Mouse (Mus musculus) left cerebral cortex, adult 9 months (tissue): ENCODE measurements at regions not wholly inside any gene's neighbourhood (a gene's known extent, or its start where the extent isn't known, plus 50 kb on each side); places are given as distances from the start of the nearest gene placed in this dataset.

ENCODE experiments used
- DNase-seq, 2 experiments: peaks; one replicate each; pipeline ENCODE4 v3.0.0; 2022; ENCODE audit warnings: low spot score in 2 of 2

DNA sequence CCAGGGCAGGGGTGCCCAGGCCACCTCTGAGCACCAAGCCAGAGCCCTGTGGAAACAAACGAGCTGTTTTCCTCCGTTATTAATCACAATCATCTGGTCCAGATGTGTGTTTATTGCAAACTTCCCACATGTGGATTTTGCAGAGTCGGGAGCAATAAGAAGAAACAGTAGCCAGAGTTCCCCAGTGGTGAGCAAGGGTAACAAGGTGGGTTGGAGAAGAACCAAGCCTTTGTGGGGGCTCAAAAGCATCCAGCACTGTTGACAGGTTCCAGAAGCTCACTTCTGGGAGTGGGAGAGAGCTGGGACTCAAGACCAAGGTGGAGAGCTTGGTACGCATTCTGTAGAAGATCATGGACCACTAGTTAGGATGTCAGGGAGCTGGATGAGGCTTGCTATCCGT, 63.6 kb downstream of the Hif1an start:
- DNase-seq: no peak

DNA sequence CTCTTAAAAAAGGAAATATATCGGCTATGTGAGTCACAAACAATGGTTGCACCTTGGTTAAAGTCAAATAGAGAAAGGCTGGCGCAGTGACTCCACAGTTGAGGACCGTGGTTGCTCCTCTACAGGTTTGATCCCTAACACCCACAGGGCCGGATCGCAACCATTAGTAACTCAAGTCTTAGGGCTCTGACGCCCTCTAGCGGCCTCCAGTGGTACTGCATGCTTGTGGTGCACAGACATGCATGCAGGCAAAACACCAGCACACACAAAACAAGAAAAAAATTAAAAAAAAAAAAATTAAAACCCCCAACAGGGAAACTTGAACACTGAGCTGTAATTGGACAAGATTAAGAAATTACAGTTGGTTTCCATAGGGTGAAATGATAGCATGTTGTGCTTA, 67.1 kb downstream of the Hif1an start:
- no peak for DNase-seq

DNA sequence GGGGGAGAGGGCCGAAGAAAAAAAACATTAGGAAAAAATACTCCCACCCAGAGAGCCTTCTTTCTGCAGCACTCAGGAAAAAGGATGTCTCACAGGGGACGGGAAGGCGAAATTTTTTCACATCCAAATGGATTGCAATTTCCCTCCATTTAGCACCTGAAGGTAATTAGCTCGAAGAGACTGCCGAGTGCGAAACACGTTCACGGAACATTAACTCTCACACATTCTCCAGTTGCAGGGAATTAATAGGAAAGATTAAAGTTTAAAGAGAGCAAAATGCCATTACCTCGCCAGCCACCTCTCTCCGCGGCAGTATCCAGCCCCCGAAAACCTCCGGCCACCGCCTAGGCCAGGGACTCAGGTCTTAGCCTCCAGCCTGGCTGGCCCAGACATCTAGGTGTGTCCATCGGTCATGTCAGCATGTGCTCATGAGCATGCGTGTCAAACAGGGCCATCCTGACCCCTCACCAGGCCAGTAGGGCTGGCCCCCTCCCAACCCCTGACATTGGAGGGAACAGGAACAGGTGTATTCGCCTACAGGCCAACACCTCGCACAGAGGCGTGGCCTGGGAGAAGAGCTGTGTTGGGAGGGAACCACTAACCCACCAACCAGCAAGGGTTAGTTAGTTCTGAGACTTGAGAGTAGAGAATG, 68.8 kb downstream of the Hif1an start:
- DNase-seq: no peak

DNA sequence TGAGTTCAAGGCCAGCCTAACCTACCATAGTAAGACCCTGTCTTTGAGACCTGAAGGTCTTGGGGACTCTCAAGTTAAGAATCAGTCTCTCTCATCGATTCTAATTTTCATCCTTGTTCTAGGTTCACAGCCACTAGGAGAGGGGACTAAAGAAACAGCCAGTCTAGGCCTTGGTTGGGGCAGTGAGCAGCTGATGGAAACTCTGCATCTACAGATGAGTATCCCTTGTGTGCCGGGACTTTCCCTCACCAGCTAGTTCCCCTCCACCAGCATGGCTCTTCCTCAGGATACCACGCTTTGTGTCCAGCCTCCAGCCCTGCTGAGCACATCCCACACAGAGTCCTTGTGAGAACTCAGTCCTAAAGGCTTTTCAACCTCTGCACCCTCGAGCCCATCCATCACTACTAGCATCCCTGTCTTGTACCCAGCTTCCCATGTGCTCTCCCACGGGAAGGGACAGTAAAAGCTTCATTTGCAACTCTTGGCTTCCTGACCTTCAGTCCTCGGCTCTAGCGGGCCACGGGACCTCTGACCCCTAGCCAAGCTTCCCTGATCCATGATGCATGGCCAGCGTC, 74.6 kb downstream of the Hif1an start:
- no peak for DNase-seq

DNA sequence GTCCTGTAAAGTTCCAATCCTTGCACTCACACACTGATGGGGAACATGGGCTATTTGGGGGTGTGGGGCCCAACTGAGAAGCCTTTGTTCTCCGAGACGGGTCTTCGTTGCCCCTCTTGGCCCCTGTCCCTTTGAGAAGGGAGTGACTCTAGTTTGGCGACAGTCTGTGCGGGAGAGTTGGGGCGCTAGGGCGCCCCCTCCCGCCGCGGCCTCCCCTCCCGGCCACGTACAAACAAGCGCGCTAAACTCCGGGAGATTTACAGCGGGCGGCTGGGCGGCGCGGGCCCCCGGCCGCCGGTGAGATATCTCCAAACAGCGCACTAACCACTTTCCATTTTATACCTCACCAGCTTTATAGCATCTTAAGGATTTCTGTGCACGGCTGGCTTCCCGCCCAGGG, 77.4 kb downstream of the Hif1an start:
- DNase-seq: no peak

DNA sequence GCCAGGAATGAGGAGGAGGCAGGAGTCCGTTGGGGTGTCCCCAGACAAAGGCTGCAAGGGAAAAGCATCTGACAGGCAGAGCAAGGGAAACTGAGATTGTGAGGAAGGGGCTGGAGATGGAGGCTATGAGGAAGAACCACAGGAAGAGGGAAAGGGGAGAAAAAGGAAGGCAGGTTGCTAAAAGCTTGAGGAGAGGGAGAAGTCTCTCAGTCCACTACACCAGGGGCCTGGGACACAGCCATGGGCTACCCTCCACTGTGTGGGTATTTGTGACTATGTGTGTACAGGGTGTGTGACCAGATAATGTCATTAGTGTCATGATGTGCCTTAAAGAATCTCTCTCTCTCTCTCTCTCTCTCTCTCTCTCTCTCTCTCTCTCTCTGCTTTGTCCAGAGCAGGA, 77.9 kb downstream of the Hif1an start:
- DNase-seq: no peak

DNA sequence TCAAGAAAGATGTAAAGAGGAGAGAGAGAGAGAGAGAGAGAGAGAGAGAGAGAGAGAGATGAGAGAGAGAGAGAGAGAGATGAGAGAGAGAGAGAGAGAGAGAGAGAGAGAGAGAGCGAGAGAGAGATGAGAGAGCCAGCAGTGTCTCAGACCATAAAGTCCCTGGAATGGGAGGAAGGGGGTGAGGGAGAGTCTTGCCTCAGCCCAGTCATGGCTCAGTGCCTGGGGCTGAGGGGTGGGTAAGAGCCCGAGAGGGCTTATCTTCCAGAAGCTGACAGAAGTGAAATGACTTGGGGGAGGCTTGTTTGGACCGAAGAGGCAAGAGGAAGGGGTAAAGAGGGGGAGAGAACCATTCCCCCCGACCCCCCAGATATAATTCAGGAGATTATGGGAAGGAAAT, 79.6 kb downstream of the Hif1an start:
- no peak for DNase-seq

DNA sequence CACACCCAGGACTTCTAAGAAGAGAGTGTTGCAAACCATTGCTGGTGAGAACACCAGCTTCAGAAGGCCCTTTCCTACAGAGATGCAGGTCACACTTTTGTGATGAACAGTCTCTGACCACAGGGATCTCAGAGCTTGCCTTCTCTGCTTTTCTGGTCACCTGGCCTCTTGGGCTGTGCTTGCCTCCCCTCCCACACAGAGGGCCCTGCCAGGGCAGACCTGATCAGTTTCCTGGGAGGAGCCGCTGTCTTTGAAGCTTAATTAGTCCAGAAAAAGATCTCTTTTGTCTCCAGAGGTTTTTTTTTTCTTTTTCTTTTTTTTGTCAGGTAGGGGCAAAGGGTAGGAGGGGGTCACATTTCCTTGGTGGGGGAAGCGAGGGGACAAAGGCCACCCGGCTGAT, 81.7 kb downstream of the Hif1an start:
- DNase-seq: no peak

DNA sequence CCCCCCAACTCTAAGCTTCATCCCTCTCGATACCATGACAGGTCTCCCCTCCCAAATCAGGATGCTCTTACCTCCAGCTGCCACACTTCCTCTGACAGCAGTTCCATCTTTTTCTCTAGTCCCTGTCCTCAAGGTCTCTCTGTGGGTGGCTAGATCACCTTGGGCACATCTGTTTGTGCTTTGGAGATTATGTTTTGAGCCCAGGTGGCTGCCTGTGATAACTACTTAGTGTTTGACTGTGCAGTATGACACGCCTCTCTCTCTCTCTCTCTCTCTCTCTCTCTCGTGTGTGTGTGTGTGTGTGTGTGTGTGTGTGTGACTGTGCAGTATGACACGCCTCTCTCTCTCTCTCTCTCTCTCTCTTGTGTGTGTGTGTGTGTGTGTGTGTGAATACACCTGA, 82.3 kb downstream of the Hif1an start:
- DNase-seq: no peak

DNA sequence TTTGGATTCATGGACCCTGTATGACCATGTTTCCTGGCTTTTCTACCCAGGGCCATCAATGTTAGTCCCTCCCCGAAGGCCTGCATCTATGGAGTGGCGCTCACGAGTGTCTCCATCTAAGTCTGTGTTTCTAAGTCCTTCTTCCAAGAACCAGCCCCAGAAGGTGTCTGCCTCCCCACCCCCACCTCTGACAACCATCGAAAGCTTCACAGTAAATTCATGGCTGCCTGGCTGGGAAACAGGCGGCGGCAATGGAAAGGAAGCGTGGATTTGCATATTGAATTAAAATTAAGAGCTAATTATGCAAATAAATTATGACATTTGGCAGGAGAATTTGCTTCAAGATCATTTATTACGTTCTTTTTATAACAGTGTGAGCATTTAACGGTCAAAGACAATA, 83.9 kb downstream of the Hif1an start:
- DNase-seq: no peak

DNA sequence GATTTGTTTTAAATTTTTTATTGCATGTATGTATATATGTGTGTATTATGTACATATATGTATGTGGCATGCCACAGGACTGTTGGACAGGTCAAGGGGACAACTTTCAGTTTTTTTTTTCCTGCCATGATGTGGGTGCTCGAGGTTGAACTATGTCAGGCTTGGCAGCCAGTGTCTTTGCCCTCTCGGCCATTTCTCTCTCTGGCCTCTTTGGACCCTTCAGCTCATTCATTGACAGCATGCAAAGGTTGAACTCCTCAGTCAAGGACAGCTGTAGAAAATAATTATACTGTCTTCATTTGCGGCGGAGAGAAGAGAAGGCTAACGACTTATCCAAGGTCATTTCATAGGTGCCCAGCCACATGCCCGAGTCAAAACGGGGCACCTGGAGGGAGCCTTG, 86.6 kb downstream of the Hif1an start:
- no peak for DNase-seq

DNA sequence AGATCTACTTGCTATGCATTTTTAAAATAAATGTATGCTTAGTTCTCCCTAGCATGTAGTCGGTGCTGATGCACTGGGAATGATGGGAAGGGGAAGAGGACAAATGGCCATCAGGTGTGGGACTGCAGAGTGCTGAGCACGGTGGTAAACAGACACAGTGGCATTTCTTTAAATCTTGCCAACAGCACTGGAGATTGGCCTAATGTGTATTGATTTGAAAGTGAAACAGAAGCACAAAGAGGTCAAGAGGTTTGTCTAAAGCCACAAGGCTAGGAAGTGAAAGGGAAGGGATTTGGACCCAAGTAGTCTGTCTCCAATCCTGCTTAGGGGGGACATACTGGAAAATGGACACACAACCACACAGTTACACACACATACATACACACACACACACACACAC, 88.2 kb downstream of the Hif1an start:
- DNase-seq: no peak

DNA sequence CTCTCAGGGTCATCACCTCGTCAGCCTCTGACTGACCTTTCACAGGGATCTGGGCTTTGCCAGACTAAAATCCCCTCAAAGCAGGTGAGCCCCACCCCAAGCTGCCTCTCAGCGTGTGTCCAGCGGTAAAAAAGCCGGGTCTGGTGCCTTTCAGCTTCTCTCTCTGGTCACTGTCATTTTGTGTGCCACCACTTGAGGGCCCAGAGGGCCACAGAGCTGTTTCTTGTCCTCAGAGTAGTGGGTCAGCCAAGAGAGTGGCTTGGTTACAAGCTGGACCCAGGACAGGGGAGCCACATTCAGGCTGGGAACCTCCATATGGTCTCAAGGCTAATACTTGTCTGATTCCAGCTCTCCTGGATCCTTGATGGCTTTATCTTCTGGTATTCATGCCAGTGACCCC, 89.0 kb downstream of the Hif1an start:
- DNase-seq: no peak

DNA sequence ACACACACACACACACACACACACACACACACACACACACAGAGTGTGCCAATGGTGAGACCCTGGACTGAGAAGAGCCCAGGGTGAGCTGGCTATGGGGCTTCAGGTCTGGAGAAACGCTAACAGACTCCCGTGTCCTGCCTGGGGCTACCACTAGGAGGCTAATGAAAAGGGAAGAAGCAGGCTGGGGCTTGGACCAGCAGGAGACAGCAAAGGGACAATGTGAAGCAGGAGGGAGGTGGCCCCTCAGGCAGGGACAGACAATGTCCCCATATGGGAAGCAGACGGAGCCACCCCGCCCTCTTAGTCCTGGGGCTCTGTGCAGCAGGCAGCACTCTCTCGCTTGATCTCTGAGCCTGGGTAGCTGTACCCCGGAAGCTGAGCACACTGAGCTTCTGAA, 93.1 kb downstream of the Hif1an start:
- peak in 1 of 2 experiments; percentile 11 for DNase-seq

DNA sequence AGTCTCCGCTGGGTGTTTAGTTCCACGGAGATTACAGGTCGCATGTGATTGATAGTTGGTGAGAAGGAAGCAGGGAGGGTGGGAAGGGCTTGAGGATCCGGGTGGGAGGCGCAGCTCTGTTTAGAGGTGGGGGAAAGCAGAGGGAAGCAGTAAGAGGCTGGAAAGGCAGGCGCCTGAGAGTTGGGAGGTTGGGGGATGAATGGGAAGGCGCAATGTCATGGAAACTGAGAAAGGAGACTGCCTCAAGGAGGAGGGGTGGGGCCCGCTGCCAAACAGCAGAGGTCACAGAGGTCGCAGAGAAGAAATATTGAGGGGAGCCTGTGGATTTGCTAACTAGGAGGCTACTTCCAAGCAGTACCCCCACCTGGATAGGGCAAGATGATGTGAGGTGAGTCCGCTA, 96.5 kb upstream of the Pax2 start:
- no peak for DNase-seq

DNA sequence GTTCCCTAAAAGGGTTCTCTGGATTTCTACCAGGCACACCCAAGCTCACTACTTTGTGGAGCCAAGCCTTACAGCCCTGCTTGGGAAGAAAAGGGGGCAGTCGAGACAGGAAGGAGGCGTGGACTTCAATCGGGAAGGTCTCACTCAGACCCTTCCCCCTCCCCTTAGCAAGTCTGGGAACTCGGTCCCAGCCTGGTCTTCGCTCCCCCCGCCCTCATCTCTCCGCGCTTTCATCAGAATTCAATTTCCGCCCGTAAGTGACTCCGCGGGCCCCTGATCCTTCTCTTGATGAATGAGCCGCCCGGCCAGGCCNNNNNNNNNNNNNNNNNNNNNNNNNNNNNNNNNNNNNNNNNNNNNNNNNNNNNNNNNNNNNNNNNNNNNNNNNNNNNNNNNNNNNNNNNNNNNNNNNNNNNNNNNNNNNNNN, 86.3 kb upstream of the Pax2 start:
- DNase-seq: no peak

DNA sequence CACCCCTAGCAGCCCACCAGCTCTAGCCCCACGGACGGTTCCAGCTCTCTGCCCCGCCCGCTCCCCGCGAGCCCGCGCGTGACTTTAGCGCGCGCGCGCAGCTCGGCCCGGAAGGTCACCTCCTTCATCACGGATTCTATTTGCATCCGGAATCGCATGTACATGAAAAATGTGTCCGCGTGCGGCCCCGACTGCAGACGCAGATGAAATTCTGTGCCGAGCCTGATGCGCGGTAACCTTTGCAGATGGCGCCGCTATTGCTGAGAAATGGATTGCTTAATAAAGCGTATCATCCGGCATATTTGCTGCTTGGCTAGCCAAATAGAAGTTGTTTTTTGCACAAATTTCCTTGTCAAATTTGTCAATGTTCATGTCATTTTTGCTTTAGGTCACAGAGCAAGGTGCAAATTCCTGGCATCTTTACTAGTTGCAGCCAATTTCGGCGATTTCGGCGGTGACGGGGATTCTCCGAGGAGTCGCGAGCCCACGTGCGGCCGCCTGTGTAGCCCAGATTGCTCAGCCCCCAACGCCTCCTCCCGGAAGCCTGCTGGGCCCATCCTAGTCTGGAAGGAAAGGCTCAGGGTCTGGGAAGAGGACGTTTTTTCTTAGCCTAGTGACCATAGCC, 81.1 kb upstream of the Pax2 start:
- no peak for DNase-seq

DNA sequence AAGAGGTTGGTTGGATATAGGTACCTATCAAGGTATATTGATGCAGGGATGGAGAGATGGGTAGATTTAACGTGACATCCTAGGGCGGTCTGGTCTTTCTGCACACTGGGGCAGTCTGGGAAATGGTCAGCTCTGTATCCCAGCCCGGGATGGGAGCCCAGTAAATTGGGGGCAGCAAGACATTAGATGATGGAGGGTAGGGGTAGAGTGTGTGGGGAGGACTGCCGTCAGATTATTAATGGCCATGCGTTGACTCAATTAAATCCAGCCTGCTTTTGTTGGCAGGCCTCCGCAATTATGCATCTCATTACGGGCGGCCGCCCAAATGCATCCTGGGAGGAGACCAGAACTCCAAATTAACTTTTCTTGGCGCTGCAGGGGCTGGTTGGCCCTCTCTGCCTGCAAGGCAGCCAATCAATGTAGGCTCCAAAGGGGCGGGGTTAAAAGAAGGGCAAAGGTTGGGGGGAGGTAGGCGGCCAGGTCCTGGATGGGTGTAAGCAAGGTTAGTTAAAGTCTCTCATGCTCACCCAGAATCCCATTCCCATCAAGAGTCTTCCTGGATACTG, 79.2 kb upstream of the Pax2 start:
- DNase-seq: no peak

DNA sequence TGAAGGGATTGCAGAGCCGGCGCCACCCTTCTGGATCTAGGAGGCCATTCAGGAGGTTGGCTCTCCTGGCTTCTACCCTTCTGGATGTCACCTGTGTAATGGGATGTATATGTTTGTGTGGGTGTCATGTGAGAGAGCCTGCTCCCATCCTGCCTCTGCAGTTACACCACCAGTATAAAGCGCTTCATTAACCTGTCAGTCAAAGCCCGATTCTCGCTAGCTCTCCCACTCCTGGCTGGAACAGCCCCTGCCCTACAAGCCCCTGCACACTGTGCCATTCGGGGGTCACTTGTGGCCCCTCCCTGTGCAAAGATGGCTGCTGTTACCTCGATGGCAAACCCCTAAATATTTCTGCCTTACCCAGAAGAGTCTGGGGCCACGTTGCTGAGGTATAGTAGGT, 78.5 kb upstream of the Pax2 start:
- DNase-seq: no peak

DNA sequence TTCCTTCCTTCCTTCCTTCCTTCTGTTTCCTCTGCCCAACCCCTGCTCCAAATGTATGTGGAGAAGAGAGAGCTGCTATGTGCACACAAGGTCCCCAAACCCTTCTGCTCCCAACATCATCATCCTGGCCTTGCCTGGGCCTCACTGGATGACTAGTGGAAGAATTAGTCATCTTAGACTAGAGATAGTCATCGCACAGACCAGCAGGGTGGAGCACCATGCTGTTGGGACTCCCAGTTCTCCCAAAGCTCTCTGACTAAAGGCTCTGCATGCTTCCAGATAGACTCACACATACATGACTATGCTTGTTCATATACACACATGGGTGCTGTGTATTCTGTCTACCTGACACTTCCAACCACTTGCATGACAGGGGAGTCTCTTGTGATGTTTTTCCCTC, 77.2 kb upstream of the Pax2 start:
- no peak for DNase-seq

DNA sequence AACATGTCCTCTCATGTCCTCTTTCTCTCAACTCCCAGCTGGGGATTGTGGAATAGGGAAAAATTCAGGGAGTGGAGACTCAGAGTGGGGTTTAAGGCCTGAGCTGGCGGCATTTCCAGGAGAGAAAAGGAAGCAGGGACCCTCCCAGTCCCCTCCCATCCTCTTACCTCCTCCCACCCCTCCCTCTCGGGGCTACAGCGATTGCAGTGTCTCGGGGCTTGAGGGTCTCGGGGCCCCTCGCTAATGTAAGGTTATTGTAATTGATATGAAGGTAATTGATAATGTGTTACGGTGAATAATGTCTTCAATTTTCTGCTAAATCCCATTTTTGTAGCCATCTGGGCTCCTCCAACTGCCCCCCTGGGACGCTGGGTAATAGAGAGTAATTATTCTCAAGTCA, 74.2 kb upstream of the Pax2 start:
- DNase-seq: no peak

DNA sequence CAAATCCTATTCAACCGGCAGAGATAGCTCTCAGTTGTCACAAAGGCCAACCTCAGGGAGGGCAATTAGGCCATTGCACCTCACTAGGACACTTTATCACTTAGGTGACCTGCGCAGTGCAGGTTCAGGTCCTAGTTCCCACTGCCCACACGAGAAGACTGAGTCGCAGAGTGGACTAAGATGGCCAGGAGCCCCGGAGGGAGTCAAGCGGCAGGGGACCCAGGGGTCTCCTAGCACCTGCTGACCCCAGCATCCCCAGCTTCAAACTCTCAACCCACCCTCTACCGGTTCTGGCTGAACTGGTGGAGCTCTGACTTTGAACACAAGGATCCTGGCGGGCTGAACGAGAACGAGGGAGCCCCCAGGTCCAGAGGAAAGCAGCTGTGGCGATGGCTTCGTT, 72.7 kb upstream of the Pax2 start:
- DNase-seq: no peak

DNA sequence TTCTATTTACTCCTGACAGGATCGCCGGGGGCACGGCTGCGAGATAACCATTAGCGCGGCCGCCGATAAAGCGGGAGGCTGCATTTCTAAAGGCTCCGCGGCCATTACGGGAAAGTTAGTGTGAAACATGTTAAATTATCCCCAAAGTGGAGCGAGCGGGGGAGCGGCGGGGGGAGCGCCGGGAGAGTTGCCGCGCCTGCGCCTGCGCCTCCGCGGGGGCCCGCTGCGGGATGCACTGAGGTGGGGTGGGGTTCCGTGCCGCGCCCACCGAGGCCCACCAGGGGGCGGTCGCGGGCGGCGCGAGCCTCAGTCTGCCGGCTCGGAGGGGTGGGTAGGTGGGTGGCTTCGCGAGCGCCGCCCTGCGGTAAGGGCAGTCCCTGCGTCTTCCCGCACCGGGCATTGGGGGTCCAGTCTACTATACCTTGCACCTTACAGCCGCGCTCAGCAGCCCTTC, 71.8 kb upstream of the Pax2 start:
- no peak for DNase-seq
